9 mouse cellular contexts compared by ENCODE assay signal in genomic region chr17:71039851-71040581, GRCm38 (mm10). TPM values are rescaled to one million over a fixed set of nuclear protein-coding genes. Genes with fewer than 3 reads are reported as not detected.
DNase-seq lines count a peak whose midpoint lies in the region; ATAC-seq and TF ChIP-seq lines count a peak whose summit lies in the region.
"Had no signal": no experiment of that assay in that cellular context is flagged by ENCODE, and none has a peak within 500 bp of the region (broad histone marks: within the 10 kb centered on the region; RNA-seq: fewer than 3 reads in every experiment).

No protein-coding gene starts in this region.

- 13% methylated on average over 12 of the region's 12 CpGs for WGBS in forebrain, postnatal 0 days
- 30% methylated on average over 12 of the region's 12 CpGs for WGBS in limb, embryonic 11.5 days
- WGBS in intestine, postnatal 0 days = 56% methylated on average over 12 of the region's 12 CpGs

- H3K4me2 ChIP-seq in forebrain, postnatal 0 days (ENCODE audit: low read depth) = no peak overlapping the region
- H3K4me2 ChIP-seq in limb, embryonic 11.5 days (ENCODE audit: low read depth, severe bottlenecking) = no peak overlapping the region
- no peak overlapping the region for H3K4me2 ChIP-seq in intestine, postnatal 0 days (replicated peaks; ENCODE audit: low read depth)

- no peak overlapping the region for H3K9ac ChIP-seq in forebrain, postnatal 0 days
- no peak overlapping the region for H3K9ac ChIP-seq in limb, embryonic 11.5 days (ENCODE audit: low read length)
- no peak overlapping the region for H3K9ac ChIP-seq in intestine, postnatal 0 days (ENCODE audit: low read depth, low read length)

- no peaks in the 10 kb centered on the region for H3K4me1 ChIP-seq in forebrain, postnatal 0 days (ENCODE audit: insufficient read depth)
- H3K4me1 ChIP-seq in limb, embryonic 11.5 days (ENCODE audit: control insufficient read depth, insufficient read depth, low read length) = peaks cover 7% of the 10 kb centered on the region
- H3K4me1 ChIP-seq in intestine, postnatal 0 days (replicated peaks; ENCODE audit: control insufficient read depth, insufficient read depth, low read length) = no peaks in the 10 kb centered on the region

- H3K9me3 ChIP-seq in forebrain, postnatal 0 days (ENCODE audit: low read length) = no peaks in the 10 kb centered on the region
- no peaks in the 10 kb centered on the region for H3K9me3 ChIP-seq in limb, embryonic 11.5 days (ENCODE audit: control insufficient read depth, low read length)
- H3K9me3 ChIP-seq in intestine, postnatal 0 days (ENCODE audit: control insufficient read depth) = no peaks in the 10 kb centered on the region

- TF ChIP-seq CTCF in C2C12 (IDR thresholded peaks at IDR 0.05; ENCODE audit: control insufficient read depth, insufficient read depth, insufficient read length) = no peak
- no peak for TF ChIP-seq CTCF in forebrain, postnatal 0 days (IDR thresholded peaks at IDR 0.05; ENCODE audit: low read depth)
- no peak for TF ChIP-seq CTCF in intestine, postnatal 0 days (IDR thresholded peaks at IDR 0.05; ENCODE audit: low read depth)

- peak; percentile 14; the same call in 1 of the 2 replicates for ATAC-seq in forebrain, postnatal 0 days
- ATAC-seq in limb, embryonic 11.5 days (ENCODE audit: insufficient number of reproducible peaks, low FRiP score, low TSS enrichment, low read depth) = peak; percentile 79
- ATAC-seq in intestine, postnatal 0 days = no peak

- H3K36me3 ChIP-seq in C2C12 (ENCODE audit: control insufficient read depth, insufficient read depth) = no peaks in the 10 kb centered on the region
- H3K36me3 ChIP-seq in forebrain, postnatal 0 days (ENCODE audit: insufficient read depth) = no peaks in the 10 kb centered on the region
- no peaks in the 10 kb centered on the region for H3K36me3 ChIP-seq in limb, embryonic 11.5 days (ENCODE audit: control insufficient read depth, insufficient read depth, low read length)
- H3K36me3 ChIP-seq in intestine, postnatal 0 days (ENCODE audit: control insufficient read depth, insufficient read depth) = no peaks in the 10 kb centered on the region

- no peak overlapping the region for H3K4me3 ChIP-seq in C2C12 (ENCODE audit: insufficient read depth, poor library complexity, severe bottlenecking)
- H3K4me3 ChIP-seq in forebrain, postnatal 0 days (ENCODE audit: low read depth, low read length) = no peak overlapping the region
- H3K4me3 ChIP-seq in limb, embryonic 11.5 days (ENCODE audit: low read depth, low read length) = no peak overlapping the region
- H3K4me3 ChIP-seq in intestine, postnatal 0 days (ENCODE audit: low read depth, low read length) = no peak overlapping the region

- DNase-seq in NIH3T3 (ENCODE audit: low read depth) = peak; percentile 48
- no peak for DNase-seq in forebrain, postnatal 0 days
- peak; percentile 72 for DNase-seq in limb, embryonic 11.5 days (ENCODE audit: low spot score)
- no peak for DNase-seq in urinary bladder, adult 2 months (ENCODE audit: low spot score)
- DNase-seq in thymus, postnatal 4 days = no peak
- DNase-seq in frontal cortex, postnatal 14 days (ENCODE audit: low spot score in 2 of 2) = no peak
- DNase-seq: cerebellum, postnatal 36 days had no signal

- H3K27me3 ChIP-seq in C2C12 (ENCODE audit: control insufficient read depth, insufficient read depth, insufficient read length) = no peaks in the 10 kb centered on the region
- H3K27me3 ChIP-seq in forebrain, postnatal 0 days (ENCODE audit: insufficient read depth, low read length) = no peaks in the 10 kb centered on the region
- no peaks in the 10 kb centered on the region for H3K27me3 ChIP-seq in limb, embryonic 11.5 days (ENCODE audit: control insufficient read depth, insufficient read depth, low read length)
- no peaks in the 10 kb centered on the region for H3K27me3 ChIP-seq in intestine, postnatal 0 days (replicated peaks; ENCODE audit: control insufficient read depth, insufficient read depth, low read length)

- no peak overlapping the region for H3K27ac ChIP-seq in forebrain, postnatal 0 days (ENCODE audit: low read depth, low read length)
- peak overlapping the region; percentile 73 for H3K27ac ChIP-seq in limb, embryonic 11.5 days (replicated peaks; ENCODE audit: low read depth, low read length)
- H3K27ac ChIP-seq in intestine, postnatal 0 days (ENCODE audit: low read depth, low read length) = no peak overlapping the region

- no peak overlapping the region for H3ac ChIP-seq in C2C12 (ENCODE audit: control insufficient read depth, insufficient read length, low read depth)

- no peaks in the 10 kb centered on the region for H3K79me3 ChIP-seq in C2C12 (ENCODE audit: low read depth)

- H3K79me2 ChIP-seq in C2C12 (ENCODE audit: control insufficient read depth, insufficient read depth) = no peaks in the 10 kb centered on the region

TF ChIP-seq in C2C12, 6 proteins besides CTCF, POLR2A, EP300 and RAD21:
- no peak for TF ChIP-seq MYOD1 (IDR thresholded peaks at IDR 0.05; ENCODE audit: control insufficient read depth, insufficient read length, low read depth)
- TF ChIP-seq MAX (IDR thresholded peaks at IDR 0.05) = no peak
- peak; percentile 56 for TF ChIP-seq USF1 (IDR thresholded peaks at IDR 0.05; ENCODE audit: low read depth)
TF ChIP-seq in C2C12: peak in this region for 1.

RNA-seq across cellular contexts. Expression of gene Myl12a, which starts 37.3 kb away (rescaled TPM):
- polyA plus RNA-seq in C2C12 (2012; fragmentation: generic; extraction: Trizol) = 770 TPM
- 35.6 and 37.0 TPM in 2 replicates for total RNA-seq in forebrain, postnatal 0 days (2014; rRNA removed)
- 80.4 and 80.8 TPM in 2 replicates for polyA plus RNA-seq in forebrain, postnatal 0 days (2015; fragmentation: Nextera tagmentation; extraction: Ambion mirVana)
- 576 and 577 TPM in 2 replicates for polyA plus RNA-seq in limb, embryonic 11.5 days (2014; fragmentation: Nextera tagmentation; extraction: Ambion mirVana)
- 294 and 408 TPM in 2 replicates for polyA plus RNA-seq in urinary bladder, adult 2 months (2012; rRNA removed)
- 396 and 417 TPM in 2 replicates for polyA plus RNA-seq in intestine, postnatal 0 days (2015; fragmentation: Nextera tagmentation; extraction: Ambion mirVana)

RNA-seq across cellular contexts. Expression of gene Myom1, which starts 37.6 kb away (rescaled TPM):
- polyA plus RNA-seq in C2C12 (2012; fragmentation: generic; extraction: Trizol) = 0.35 TPM
- total RNA-seq in forebrain, postnatal 0 days (2014; rRNA removed) = 1.5 and 2.0 TPM in 2 replicates
- polyA plus RNA-seq in forebrain, postnatal 0 days (2015; fragmentation: Nextera tagmentation; extraction: Ambion mirVana) = 0.52 and 1.2 TPM in 2 replicates
- 4.5 and 4.7 TPM in 2 replicates for polyA plus RNA-seq in limb, embryonic 11.5 days (2014; fragmentation: Nextera tagmentation; extraction: Ambion mirVana)
- polyA plus RNA-seq in urinary bladder, adult 2 months (2012; rRNA removed) = 110 and 137 TPM in 2 replicates
- polyA plus RNA-seq in intestine, postnatal 0 days (2015; fragmentation: Nextera tagmentation; extraction: Ambion mirVana) = 8.9 and 12.4 TPM in 2 replicates

Comparison
In these comparisons a context has a peak if more than half of its experiments do, and no peak if none do; other contexts are left out.
1. DNase-seq: peak in NIH3T3 (single experiment) and limb, embryonic 11.5 days (single experiment); none in forebrain, postnatal 0 days (single experiment), urinary bladder, adult 2 months (single experiment), thymus, postnatal 4 days (single experiment) and frontal cortex, postnatal 14 days (0 of 2).